Mouse (Mus musculus) right cerebral cortex, postnatal 4 days (tissue): ENCODE data around the gene Syna.

Experiments used
- DNase-seq: peaks from one replicate; pipeline ENCODE4 v3.0.0-alpha.2; 2022

Syna gene

GRCm38 (mm10) chr5:134525971-134526711 is 33.8 kb downstream of the Syna start:
- no peak for DNase-seq

- DNase-seq: no peak
Observed at GRCm38 (mm10) chr5:134523728-134524127, 36.2 kb downstream of the Syna start.

DNA sequence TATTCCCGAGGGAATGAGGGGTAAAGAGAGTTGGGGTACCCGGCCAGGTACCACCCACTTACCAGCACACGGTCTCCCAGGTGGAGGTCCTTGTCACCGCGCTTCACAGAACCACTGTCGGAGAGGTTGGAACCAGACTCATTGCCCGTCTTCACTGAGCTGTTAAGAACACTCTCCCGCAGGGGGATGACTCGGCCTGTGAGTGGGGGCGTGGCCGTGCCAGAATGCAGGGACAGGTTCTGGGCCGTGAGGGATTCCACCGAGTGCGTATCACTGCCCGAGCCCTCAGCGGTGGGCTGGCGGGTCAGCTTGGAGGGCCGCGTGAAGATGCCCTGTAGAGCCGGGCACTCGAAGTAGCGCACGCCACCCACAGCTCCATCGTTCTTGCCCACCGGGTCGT is 37.4 kb downstream of the Syna start:
- no peak for DNase-seq

DNA sequence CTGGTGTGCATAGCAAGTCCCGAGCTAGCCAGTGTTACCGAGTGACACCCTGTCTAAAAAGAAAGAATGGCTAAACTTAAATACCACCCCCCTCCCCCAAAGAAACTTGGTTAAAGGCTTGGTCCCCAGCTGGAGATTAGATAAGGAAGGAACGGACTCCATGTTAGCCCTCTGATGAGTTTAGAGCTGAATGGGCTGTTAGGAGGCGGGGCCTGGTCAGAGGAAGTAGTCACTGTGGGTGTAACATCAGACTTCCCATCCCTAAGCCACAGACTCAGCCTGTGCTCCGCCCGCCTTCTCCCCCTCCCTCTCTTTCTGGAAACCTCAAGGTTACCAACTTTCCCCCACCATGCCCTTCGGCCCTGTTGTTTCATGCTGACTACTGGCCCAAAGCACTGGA is 38.2 kb downstream of the Syna start:
- DNase-seq: no peak

DNA sequence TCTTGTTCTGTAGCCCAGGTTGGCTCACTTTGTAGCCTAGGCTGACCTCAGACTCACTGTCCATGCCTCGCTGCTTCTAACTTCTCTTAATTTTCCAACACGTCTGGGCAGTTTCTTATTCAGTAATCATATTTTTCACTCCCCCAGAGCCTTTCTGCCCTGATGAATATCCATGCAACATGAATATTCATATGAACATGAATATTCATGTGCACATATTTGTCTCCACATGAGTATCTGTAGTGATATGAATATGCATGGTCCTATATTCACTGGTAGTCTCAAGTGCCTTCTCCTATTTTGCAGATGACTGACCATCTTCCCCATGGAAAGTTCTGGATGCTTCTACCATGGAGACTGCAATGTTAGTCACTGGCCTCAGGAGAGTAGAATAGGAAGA is 38.8 kb downstream of the Syna start:
- no peak for DNase-seq

- no peak for DNase-seq
Observed at GRCm38 (mm10) chr5:134520120-134520519, 39.9 kb downstream of the Syna start.

DNA sequence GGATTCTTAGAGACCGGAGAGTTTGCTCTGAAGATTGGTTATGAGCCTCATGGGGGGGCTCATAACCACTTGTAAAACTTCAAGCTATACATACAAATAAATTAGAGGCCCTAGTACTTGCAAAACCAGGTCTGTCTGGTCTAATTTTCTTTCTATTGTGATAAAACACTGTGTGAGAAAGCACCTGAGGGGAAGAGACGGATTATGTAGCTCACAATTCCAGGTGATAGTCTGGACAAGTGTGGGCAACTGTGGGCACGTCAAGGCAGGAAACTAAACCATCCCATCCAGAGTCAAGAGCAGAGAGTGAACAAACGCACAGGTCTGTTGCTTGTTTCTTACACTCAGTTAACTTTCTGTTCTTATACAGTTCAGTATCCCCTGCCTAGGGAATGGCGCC is 40.5 kb downstream of the Syna start:
- no peak for DNase-seq

DNA sequence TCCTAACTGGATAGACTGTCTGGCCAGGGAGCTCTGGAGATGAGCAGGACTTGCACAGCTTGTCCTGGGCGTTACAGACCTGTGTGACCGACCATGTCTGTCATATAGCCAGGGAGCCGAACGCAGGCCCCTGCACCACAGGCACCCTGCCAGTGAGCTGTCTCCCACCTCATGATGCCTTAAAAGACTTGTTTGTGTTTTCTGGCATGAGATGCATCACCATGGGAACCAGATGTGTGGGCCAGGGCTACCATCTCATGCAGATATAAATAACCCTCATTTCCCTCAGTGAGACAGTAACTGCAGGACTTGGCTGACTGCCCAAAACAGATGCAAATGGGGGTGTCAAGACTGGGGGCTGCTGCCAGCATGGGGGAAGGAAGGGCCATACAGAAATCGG is 47.9 kb downstream of the Syna start:
- DNase-seq: peak; percentile 73

DNA sequence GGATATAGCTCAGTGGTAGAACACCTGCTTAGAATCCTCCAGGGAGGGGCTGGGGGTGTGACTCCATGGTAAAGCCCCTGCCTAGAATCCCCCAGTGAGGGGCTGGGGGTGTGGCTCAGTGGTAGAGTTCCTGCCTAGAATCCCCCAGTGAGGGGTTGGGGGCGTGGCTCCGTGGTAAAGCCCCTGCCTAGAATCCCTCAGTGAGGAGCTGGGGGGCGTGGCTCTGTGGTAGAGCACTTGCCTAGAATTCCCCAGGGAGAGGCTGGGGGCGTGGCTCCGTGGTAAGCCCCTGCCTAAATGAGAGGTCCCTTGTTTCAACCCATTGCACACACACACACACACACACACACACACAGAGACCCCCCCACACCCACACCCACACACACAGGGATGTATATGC is 49.7 kb downstream of the Syna start:
- DNase-seq: no peak

GRCm38 (mm10) chr5:134508965-134509364 is 51.0 kb downstream of the Syna start:
- DNase-seq: no peak
